Mouse (Mus musculus): ENCODE measurements around the gene Gstp2. TPM values are rescaled to one million over a fixed set of nuclear protein-coding genes. Genes with fewer than 3 reads are reported as not detected.
A peak's percentile ranks its signal among the peaks of the same experiment; 100 is the strongest.

Gene Gstp2
- polyA plus RNA-seq, 1 experiment = 12.9 TPM

DNA sequence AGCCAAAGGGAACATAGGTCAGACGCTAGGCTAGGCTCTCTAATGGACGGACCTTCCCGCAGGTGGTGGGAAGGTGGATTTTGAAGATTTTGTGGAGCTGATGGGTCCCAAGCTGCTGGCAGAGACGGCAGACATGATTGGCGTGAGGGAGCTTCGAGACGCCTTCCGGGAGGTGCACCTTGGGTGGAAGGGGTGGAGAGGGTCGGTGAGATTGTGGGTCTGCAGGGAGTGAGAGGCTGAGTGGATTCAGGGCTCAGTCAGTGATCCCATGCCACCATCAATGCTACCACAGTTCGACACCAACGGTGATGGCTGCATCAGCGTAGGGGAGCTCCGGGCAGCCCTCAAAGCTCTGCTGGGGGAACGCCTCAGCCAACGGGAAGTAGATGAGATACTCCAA is 40.3 kb upstream of the Gstp2 start:
- no peak overlapping the region for H3K4me3 ChIP-seq (ENCODE audit: insufficient read depth, low read length)
- TF ChIP-seq CTCF (IDR thresholded peaks at IDR 0.05; ENCODE audit: extremely low read depth, insufficient read depth, low read length) (no peak), POLR2A (IDR thresholded peaks at IDR 0.05; ENCODE audit: extremely low read depth, insufficient read depth, low read length) (no peak)
- no peaks in the 10 kb centered on the region for H3K4me1 ChIP-seq (ENCODE audit: control insufficient read depth, insufficient read depth, low read length)
- H3K27ac ChIP-seq (ENCODE audit: insufficient read depth, low read length) = no peak overlapping the region

DNA sequence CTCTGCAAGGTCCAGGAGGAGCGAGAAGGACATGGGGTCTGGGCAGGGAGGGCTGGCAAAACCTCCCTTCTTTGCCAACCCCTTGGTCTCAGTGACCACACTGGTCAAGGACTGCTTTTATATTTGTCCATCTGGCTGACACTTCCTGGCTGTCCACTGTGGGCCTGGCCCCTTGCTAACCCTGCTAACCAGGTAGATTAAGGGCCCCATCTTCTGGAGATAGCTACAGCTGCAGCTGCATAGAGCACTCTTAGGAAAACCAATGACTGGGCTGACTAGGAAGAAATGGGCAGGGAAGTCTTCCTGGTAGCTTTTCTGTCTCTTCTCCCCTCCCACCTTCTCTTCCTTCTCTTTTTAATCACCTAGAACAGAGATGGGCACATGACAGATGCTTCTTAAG is 39.2 kb upstream of the Gstp2 start:
- no peak for TF ChIP-seq POLR2A (IDR thresholded peaks at IDR 0.05; ENCODE audit: extremely low read depth, insufficient read depth, low read length)
- TF ChIP-seq CTCF (IDR thresholded peaks at IDR 0.05; ENCODE audit: extremely low read depth, insufficient read depth, low read length) = 0 out of 2 replicates have a peak, but pooled peaks have one; percentile 4
- H3K27ac ChIP-seq (ENCODE audit: insufficient read depth, low read length) = no peak overlapping the region
- H3K4me3 ChIP-seq (ENCODE audit: insufficient read depth, low read length) = no peak overlapping the region
- H3K4me1 ChIP-seq (ENCODE audit: control insufficient read depth, insufficient read depth, low read length) = no peaks in the 10 kb centered on the region

DNA sequence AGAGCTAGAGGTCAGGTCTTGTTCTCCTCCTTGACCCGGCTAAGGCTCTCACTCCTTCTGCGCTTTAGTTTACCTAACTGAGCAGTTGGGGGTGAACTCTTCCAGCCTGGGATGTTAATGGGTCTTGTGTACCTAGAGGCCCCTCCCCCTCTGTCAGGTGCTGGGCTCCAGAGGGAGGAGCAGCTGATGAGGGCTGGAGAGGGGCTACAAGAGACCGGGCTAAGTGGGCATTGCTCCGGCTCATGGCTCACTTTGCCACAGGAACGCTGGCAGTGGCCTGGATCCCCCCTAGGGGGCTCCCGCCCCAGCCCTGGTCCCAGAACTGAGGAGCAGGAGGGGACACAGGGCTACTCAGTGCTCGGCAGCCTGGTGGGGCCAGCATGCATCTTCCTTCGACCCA is 38.0 kb upstream of the Gstp2 start:
- Histone ChIP-seq H3K4me1 (ENCODE audit: control insufficient read depth, insufficient read depth, low read length) (no peaks in the 10 kb centered on the region), H3K4me3 (ENCODE audit: insufficient read depth, low read length) (no peak overlapping the region), H3K27ac (ENCODE audit: insufficient read depth, low read length) (no peak overlapping the region)
- TF ChIP-seq CTCF (IDR thresholded peaks at IDR 0.05; ENCODE audit: extremely low read depth, insufficient read depth, low read length) = no peak
- TF ChIP-seq POLR2A (IDR thresholded peaks at IDR 0.05; ENCODE audit: extremely low read depth, insufficient read depth, low read length) = no peak

DNA sequence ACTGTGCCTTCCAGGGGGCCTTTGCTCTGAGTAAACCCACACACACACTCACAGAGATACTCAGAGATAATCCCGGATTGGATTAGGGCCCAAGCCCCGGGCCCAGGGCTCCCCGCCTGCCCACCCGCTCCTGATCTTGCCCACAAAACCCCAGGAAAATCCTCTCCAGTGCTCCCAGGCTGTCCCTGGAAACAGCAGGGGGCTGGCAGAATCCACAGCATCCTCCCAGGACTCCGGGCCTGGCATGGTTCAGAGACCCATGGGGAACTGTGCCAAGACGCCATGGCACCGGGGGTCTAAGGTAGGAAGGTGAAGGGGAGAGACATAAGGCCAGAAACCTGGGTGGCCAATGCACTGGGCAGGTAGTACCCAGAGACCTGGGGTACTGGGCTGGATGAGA is 37.5 kb upstream of the Gstp2 start:
- TF ChIP-seq CTCF (IDR thresholded peaks at IDR 0.05; ENCODE audit: extremely low read depth, insufficient read depth, low read length) (no peak), POLR2A (IDR thresholded peaks at IDR 0.05; ENCODE audit: extremely low read depth, insufficient read depth, low read length) (no peak)
- Histone ChIP-seq H3K4me1 (ENCODE audit: control insufficient read depth, insufficient read depth, low read length) (no peaks in the 10 kb centered on the region), H3K4me3 (ENCODE audit: insufficient read depth, low read length) (no peak overlapping the region), H3K27ac (ENCODE audit: insufficient read depth, low read length) (no peak overlapping the region)

DNA sequence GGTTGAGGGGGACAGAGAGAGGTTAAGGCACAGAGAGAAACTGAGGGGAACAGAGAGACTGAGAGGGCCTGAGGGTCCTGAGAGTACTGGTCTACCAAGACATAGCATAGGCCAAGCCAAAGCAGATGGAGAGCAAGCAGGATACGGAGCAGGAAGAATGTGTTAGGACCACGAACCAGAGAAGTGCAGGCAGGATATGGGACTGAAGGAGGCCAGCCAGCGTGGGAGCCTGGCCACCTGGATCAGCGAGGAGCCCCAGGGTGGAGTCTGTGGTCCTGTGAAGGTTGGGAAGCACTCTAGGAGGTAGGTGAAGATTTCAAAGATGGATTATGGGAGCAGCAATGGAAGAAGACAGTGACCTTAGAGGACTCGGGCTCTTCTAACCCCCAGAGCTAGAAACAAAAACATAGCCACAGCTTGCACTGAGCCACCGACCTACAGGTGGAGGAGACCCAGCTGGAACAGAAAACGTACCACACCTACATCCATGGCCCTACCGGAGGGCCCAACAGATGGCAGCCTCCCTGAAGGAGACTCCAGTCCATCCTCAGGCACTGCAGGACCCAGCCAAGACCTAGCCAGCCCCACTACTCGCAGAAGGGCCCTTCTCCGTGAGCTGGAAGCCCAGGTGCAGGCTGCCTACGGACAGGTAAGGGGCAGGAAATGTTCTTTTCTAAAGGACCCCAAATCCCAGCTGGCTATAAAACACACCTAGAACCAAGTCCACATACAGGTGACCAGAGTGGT is 36.6 kb upstream of the Gstp2 start:
- H3K4me3 ChIP-seq (ENCODE audit: insufficient read depth, low read length) = no peak overlapping the region
- no peak for TF ChIP-seq POLR2A (IDR thresholded peaks at IDR 0.05; ENCODE audit: extremely low read depth, insufficient read depth, low read length)
- no peak for TF ChIP-seq CTCF (IDR thresholded peaks at IDR 0.05; ENCODE audit: extremely low read depth, insufficient read depth, low read length)
- no peak overlapping the region for H3K27ac ChIP-seq (ENCODE audit: insufficient read depth, low read length)
- no peaks in the 10 kb centered on the region for H3K4me1 ChIP-seq (ENCODE audit: control insufficient read depth, insufficient read depth, low read length)

DNA sequence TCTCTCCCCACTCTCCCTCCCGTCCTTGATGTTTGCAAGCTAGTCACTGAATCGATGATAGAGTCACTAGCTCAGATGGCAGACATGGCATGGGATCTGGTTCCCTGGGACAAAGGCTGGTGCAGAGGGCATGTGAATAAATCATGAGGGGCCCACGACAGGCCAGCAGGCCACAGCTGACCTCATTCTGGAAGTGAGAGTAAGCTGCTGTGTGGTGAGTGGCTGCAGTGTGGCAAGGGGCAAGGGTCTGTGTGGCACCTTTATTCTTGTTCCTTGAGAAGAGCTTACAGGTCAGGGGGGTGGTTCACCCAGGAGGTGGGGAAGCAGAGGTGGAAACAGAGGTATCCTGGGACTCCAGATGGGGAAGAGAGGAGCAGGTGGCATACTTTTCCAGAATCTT is 35.6 kb upstream of the Gstp2 start, which contains the start of gene Cabp2:
Cabp2 (plus strand) TSS at position 185 of the 400 bp plus-strand sequence.
- Histone ChIP-seq H3K27ac (ENCODE audit: insufficient read depth, low read length) (no peak within 1 kb of the TSS), H3K4me3 (ENCODE audit: insufficient read depth, low read length) (no peak within 1 kb of the TSS), H3K4me1 (ENCODE audit: control insufficient read depth, insufficient read depth, low read length) (no peaks in the 10 kb centered on the region)
- TF ChIP-seq POLR2A (IDR thresholded peaks at IDR 0.05; ENCODE audit: extremely low read depth, insufficient read depth, low read length) (no peak), CTCF (IDR thresholded peaks at IDR 0.05; ENCODE audit: extremely low read depth, insufficient read depth, low read length) (no peak)

DNA sequence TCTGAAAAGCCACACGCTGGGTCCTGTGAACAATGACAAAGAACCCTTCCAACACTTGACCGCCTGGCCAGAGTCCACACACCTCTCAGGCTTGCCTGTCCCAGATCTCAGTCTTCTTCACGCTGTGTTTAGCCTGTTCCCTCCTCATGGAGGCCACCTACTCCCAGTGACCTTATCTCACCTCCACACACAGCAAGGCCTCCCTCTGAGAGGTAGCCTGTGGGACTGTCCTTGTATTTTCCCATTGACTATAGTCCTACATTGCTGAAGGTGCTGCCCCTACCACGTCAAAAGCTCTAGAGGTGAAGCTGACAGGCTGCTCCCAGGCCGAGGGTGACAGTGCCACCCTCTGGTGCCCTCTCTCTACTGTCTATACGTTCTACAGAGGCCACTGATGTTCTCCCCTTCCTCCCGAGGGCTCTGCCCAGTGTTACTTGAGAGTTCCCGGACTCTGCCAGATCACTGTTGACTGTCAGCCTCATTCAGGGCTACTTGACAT is 34.7 kb upstream of the Gstp2 start:
- H3K4me3 ChIP-seq (ENCODE audit: insufficient read depth, low read length) = no peak overlapping the region
- no peaks in the 10 kb centered on the region for H3K4me1 ChIP-seq (ENCODE audit: control insufficient read depth, insufficient read depth, low read length)
- no peak overlapping the region for H3K27ac ChIP-seq (ENCODE audit: insufficient read depth, low read length)
- TF ChIP-seq CTCF (IDR thresholded peaks at IDR 0.05; ENCODE audit: extremely low read depth, insufficient read depth, low read length) (no peak), POLR2A (IDR thresholded peaks at IDR 0.05; ENCODE audit: extremely low read depth, insufficient read depth, low read length) (no peak)

DNA sequence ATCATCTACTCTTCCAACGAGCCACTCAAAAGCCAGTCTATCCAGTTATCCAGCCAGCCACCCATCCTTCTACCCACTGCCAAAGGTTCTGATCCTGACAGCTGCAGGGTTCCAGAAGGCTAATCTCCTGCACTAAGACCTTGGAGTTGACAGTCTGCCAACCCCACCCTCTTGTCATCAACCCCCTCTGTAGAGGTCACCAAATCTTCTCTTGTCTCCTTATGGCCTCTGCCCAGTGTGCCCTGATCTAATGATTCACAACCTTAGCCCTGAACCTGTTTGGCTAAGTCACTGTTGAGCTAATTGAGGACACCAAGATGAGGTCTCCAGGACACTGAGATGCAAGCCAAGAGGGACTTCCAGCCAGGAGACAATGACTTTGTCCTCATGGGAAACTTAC is 33.8 kb upstream of the Gstp2 start:
- no peaks in the 10 kb centered on the region for H3K4me1 ChIP-seq (ENCODE audit: control insufficient read depth, insufficient read depth, low read length)
- TF ChIP-seq POLR2A (IDR thresholded peaks at IDR 0.05; ENCODE audit: extremely low read depth, insufficient read depth, low read length) (no peak), CTCF (IDR thresholded peaks at IDR 0.05; ENCODE audit: extremely low read depth, insufficient read depth, low read length) (no peak)

DNA sequence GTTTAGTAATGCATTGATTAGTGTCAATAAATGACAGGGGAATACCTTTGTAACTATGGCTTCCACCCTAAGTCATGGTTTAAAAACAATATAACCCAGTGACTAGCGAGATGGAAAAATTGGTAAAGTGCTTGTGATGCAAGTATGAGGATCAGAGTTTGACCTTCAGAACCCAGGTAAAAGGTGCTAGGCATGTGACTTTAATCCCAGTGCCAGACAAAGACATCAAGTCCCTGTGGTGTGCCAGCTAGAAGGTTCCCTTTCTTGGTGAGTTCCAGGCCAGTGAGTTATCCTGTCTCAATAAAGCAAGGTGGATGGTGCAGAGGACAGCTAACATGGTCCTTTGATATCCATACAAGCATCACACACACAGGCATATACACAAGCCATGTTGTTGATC is 29.7 kb upstream of the Gstp2 start:
- no peak overlapping the region for H3K27ac ChIP-seq (ENCODE audit: insufficient read depth, low read length)
- H3K4me1 ChIP-seq (ENCODE audit: control insufficient read depth, insufficient read depth, low read length) = no peaks in the 10 kb centered on the region
- H3K4me3 ChIP-seq (ENCODE audit: insufficient read depth, low read length) = no peak overlapping the region
- TF ChIP-seq POLR2A (IDR thresholded peaks at IDR 0.05; ENCODE audit: extremely low read depth, insufficient read depth, low read length) (no peak), CTCF (IDR thresholded peaks at IDR 0.05; ENCODE audit: extremely low read depth, insufficient read depth, low read length) (no peak)

More for the DNA sequence above, 33.8 kb upstream of the Gstp2 start:
- H3K4me3 ChIP-seq (ENCODE audit: insufficient read depth, low read length) = no peak overlapping the region
- no peak overlapping the region for H3K27ac ChIP-seq (ENCODE audit: insufficient read depth, low read length)

Measured in cortical plate, adult 2 months (tissue).